Mouse (Mus musculus): ENCODE data around the gene Elovl2.
"Not testable (repeated sequence)": the region's sequence is repeated elsewhere in the genome, so short reads cannot be mapped to it uniquely, and the experiment has no call there.

Elovl2 gene

GRCm38 (mm10) chr13:41220304-41220834, at the start of gene Elovl2:
Gene Elovl2, minus strand, starts transcription at chr13:41220405.
- DNase-seq (ENCODE audit: low spot score): peak; percentile 86

DNA sequence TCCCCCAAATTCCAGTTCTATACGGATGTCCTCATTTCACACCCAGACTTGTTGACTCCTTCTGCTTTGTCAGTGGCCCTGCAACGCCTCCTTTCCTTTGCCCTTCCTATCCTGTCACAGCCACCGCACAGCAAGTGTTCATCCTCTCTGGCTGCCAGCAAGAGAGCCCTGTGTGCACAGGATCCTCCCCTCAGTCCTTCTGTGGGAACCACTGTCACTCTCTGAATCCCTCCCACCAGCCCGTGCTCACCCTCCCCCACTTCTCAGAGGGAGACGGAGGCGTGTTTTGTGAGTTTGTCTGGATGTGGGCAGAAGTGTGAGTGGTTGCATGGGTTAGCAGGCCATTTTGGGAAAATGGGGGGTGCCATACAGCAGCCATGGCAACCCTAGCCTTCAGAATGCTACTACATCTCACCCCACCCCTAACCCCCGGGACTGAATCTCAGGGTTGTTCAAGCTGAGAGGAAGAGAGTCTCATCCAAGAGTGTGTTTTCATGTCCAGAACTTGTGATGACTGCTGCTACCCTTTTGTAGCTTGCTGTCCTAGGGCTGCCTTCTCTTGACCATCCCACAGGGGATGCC, 47.7 kb upstream of the Elovl2 start:
- DNase-seq (ENCODE audit: low spot score): no peak

DNA sequence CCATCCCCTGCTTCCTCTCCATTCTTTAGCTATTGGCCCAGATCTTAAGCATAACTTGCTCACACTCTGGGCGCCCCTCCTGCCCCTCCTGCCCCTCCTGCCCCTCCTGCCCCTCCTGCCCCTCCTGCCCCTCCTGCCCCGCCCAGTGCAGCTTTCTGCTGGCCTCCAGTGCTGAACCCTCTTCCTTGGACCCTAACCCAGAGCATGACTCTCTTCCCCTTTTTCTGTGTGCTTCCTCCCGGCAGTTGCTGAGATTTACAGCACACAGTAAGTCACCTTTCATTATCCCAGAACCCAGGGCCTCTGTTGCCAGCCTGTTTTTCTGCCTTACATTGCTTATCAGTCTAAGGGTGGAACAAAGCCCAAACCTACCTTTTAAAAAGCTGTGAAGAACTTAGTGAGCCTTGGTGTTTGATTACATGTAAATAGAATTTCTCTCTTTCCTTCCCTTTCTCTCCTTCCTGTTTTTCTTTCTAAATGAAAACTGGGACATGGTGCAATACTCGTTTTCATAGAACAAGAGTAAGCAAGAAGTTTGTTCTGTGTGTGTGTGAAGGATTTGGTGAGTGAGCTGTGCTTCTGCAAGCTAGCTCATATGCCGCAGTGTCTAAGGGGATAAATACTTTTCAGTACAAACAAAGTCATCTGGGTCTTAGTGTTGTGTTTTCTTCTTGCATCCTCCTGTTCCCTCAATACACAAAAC, 43.2 kb upstream of the Elovl2 start:
- no peak for DNase-seq (ENCODE audit: low spot score)

DNA sequence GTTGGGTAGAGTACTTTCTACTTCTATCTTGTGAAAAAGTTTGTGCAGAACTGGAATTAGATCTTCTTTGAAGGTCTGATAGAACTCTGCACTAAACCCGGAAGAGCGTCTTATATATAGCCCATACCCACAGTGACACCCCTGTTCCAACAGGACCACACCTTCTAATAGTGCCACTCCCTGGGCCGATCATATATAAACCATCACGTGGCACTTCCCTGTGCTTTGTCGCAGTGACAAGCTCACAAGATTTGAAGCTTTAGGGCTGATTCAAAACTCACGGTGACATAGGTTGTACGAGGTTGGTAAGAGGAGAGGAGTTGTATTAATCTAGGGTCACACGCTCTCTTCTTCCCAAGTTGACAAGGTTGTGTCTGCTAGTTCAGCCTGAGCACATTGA, 41.4 kb upstream of the Elovl2 start:
- not testable (repeated sequence) for DNase-seq (ENCODE audit: low spot score)

DNA sequence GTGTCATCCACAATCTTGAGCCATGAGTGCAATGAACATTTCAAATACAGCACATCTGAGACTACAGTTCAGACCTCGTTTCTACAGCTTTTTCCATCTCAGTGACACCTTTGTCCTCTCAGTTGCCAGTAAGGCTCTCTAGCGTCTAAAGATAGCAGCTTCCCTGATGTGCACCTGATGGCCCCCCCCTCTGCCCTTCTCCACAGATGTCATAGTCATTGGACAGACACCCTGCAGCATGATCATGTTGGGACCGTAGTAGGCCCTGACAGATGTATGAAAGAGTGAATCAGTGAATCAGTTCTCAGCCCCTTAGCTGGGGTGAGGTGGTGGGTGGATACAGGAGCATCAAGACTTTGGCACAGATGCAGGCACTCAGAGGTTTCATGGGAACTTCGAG, 37.6 kb upstream of the Elovl2 start:
- DNase-seq (ENCODE audit: low spot score): no peak

DNA sequence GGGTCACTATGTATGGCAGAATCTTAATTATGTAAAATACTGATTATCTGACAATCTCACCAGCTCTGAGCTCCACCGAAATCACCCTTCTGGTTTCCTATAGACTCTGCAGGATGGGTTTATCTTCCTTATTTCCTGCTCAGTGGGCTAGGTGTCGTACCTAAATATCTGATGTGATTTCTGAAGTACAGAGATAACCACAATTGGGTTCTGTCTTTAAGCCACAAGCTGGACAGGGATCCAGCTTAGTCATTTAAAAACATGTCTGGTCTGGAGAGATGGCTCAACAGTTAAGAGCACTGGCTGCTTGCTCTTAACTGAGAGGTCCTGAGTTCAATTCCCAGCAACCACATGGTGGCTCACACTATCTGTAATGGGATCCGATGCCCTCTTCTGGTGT, 36.8 kb upstream of the Elovl2 start:
- no peak for DNase-seq (ENCODE audit: low spot score)

DNA sequence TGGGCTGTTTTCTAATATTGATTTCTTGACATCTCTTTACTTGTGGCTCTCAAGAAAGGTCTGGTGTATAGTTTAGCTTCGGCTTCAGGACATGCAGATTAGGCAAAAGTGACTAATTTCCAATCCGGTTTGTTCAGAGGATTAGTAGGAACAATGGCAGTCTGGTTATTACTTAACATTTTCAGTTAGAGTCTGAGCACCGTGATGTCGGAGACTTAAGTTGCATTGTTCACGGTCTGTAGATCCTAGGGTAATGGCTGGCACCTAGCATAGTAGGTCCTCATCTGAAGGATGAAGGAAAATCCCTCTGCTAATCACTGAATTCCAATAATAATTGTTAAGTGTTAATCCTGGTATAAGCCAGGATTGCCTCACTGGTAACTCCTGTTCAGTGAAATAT, 35.9 kb upstream of the Elovl2 start:
- no peak for DNase-seq (ENCODE audit: low spot score)

GRCm38 (mm10) chr13:41252736-41253135, 32.5 kb upstream of the Elovl2 start:
- DNase-seq (ENCODE audit: low spot score): no peak

GRCm38 (mm10) chr13:41252141-41252540, 31.9 kb upstream of the Elovl2 start:
- no peak for DNase-seq (ENCODE audit: low spot score)

- DNase-seq (ENCODE audit: low spot score): no peak
These were observed 31.5 kb upstream of the Elovl2 start for GRCm38 (mm10) chr13:41251667-41252066.

DNA sequence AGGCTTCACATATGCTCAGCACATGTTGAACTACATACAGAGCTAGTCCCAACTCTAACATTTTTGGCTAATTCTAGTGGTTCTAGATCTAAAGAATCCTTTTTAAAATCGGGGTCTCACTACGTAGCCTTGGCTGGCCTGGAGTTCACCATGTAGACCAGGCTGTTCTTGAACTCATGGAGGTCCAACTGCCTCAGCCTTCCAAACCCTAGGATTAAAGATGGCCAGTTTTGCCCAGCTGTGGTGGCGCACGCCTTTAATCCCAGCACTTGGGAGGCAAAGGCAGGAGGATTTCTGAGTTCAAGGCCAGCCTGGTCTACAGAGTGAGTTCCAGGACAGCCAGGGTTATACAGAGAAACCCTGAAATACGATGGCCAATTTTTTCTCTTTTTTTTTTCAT, 31.0 kb upstream of the Elovl2 start:
- not testable (repeated sequence) for DNase-seq (ENCODE audit: low spot score)

DNA sequence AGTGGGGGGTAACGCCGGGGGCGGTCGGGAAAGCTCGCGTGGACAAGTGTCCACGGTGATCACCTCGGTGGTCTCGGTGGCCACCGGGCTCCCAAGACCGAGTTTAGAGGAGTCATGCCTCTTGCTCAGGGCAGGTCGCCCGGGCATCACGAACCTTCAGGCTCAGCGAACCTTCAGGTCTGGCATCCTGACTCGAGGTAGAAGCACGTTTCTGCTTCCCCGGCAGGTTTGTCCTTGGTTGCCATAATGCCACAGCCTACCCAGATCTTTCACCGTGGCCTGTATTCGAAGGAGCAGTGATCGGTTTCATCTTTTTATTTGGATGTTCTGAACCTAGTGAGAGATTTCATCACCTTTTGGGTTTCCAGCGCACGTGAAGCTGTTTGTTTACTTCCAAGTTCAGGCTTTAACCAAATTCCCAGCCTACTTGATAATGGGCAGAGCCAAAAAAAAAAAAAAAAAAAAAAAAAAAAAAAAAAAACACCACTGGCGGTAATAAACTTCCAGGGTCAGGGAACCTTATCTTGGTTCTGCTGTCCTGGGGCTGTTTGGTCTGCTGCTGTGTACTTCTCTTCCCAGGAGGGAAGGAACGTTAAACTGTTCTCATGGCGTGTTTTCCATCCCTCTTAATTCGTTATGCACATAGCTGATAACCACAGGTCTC, 30.2 kb upstream of the Elovl2 start:
- no peak for DNase-seq (ENCODE audit: low spot score)

GRCm38 (mm10) chr13:41249538-41250317, 29.5 kb upstream of the Elovl2 start, which contains the start of gene Smim13:
Gene Smim13, plus strand, starts transcription at chr13:41249844.
- peak; percentile 95 for DNase-seq (ENCODE audit: low spot score)

DNA sequence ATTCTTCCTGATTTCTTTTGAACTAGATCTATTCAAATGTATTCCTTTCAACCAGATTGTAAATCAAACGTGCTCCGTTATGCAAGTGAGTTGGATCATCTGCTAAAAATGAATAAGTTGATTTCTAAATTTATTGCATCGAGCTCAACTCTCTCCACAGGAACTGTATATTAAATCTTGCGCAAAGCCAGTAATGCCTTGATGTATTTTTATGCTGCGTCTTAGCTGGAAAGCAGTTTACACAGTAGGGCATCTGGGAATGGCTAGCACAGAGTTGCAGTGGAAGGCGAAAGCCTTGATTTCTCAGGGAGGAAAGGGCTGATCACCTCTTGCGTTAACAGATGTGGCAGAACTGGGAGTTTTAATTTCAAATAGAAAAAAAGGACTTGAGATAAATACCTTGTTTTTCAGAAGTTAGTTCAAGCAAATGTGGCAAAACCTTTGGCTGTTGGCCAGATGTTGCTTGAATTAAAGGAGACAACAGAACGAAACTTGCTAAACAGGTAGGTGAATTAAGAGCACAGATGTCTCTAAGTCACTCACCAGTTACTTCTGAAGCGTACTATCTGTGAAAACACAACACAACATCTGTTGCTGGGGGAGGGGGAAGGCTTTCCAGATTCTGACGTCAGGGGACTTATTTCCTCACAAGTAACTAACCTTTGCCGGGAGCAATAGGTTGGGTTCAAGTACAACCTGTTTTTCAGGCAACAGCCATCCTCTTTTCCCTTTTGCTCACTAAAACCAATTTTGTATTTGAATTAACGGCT, 28.7 kb upstream of the Elovl2 start:
- DNase-seq (ENCODE audit: low spot score): no peak

DNA sequence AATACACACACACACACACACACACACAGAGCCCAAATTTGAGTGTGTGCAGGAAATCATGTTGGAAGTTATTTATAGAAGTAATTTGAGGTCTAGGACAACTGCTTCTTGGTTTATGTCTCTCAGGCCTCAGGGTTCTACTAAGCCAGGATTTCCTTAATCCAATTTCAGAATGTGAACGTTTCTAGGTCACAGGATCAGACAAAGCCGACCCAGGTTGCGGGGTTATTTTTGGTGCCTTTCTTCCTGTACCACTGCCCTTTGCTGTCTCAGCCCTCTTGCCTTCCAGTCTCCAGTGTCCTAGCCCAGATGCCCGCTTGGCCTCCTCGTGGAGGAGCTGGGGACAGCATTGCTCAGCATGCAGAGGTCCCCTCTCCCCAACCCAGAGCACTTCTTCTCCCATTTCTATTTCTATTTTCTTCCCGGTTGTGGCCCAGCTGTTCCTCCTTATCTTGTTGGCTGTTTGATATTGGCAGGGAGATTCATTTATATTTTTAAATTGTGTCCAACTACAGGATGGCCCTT, 24.2 kb upstream of the Elovl2 start:
- no peak for DNase-seq (ENCODE audit: low spot score)

- DNase-seq (ENCODE audit: low spot score): no peak
These were observed 21.4 kb upstream of the Elovl2 start for GRCm38 (mm10) chr13:41241557-41241956.

- DNase-seq (ENCODE audit: low spot score): no peak
These were observed 18.6 kb upstream of the Elovl2 start for GRCm38 (mm10) chr13:41238805-41239130.

- DNase-seq (ENCODE audit: low spot score): no peak
These were observed 18.0 kb upstream of the Elovl2 start for GRCm38 (mm10) chr13:41238035-41238804.

DNA sequence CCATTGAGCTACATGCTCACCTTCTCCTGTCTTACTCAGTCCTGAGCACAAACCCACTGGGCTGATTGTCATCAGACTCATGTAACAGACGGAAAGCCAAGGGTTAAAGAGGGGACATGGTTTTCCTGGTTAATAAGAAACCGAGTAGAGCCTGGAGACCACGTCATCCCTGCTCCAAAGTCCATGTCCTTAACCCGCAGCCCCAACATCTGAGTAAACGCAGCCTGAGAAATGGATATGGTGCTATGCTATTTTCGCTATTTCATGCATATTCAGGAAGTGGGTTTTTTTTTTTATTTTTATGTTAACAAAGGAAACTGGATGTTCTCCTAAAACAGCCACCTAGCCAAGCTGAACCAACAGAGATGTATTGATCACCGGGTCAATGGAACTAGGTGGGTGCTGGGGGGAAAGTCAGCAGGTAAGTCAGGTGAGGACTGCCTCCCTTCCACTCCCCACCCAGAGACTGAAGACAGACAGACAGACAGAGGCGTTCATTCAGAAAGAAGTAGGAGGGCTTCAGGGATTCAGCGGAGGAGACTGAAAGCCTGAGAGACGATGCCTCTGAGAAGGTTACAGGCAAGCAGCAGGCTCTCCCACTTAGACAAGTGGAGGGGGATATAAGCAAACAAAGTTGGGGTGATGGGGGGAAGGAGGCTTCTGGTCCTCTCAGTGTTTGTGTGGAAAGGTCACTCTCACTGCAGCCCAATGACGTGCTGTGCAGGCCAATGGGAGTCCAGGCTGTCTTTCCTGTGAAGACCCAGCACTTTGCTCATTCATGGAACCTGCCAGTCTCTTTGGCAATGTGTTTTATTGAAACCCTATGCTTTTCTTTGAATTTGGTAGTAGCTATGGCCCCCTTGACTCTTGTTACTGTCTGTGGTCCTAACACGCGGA, 15.9 kb upstream of the Elovl2 start:
- no peak for DNase-seq (ENCODE audit: low spot score)

DNA sequence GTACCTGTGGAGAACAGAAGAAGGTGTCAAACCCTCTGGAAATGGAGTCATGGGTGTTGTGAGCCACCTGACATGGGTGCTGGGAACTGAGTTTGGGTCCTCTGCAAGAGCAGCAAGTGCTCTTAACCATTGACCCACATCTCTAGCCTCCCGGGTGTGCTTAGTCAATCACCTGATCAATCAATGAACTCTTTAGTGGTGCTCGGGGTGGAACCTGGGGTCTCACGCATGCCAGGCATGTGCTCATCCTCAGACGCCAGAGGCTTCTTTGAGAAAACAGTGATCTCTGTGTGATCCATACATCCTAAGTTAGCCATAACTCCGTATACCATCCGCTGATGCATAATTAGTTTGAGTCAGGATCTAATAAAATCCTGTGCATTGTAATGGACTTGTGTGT, 15.0 kb upstream of the Elovl2 start:
- DNase-seq (ENCODE audit: low spot score): no peak

Data from testis, postnatal 14 days (tissue).